Mouse (Mus musculus): ENCODE measurements around the gene Ptprn.

Gene Ptprn

DNA sequence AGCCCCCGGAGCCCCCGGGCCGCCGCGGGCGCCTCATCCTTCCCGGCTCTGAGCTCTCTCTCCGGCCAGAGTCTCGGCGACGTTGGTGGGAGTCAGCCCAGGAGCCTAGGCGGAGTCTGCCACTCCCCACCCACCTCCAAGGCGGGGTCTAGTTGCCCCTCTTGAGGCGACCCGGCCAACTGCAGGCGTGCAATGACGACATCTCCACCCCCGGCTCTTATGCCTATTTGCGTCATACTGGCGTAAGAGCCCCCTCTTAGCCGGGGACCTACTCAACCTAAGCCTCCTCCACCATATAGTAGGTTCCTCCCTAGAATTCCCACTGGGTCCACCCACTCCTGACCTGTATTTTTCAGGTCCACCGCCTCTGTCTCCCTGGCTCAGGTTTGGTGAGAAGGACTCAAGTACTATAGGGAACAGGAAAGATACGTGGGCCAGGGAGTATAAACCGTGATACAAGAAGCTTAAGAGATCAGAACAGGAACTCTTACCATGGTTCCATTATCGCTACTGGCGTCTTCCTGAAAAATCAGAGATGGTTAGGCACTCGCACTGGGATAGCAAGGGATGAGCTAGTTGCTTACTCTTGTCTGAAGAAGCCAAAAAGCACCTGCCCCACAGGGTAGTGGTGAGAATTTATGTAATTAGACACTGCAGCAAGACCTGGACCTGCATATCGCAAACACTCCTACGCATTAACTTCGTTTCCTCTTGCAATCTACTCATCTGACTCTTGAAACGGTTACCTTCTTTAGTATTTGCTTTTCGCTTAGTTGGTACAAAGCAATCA is at the start of gene Ptprn:
TSS of gene Ptprn (minus strand) at position 412 of the 790 bp plus-strand sequence.
- DNase-seq (ENCODE audit: low spot score in 2 of 2): no peak

DNA sequence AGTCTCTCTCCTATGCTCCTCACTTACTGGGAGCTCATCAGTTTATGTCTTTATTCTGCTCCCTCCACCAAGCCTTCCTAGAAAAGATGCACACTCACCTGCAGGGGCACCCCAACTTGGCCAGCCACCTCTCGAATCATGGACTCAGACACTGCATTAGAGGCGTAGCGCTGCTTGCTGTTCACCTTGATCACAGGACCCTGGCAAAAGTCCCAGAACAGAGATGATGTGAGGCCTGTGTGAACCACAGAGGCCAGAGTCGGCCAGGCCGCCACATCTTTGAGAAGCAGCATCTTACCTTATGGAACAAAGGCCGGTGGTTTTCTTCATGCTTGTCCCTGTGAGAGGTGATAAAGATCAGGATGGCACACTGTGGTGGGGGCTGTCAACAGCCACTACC is 47.4 kb upstream of the Ptprn start:
- no peak for DNase-seq (ENCODE audit: low spot score in 2 of 2)

DNA sequence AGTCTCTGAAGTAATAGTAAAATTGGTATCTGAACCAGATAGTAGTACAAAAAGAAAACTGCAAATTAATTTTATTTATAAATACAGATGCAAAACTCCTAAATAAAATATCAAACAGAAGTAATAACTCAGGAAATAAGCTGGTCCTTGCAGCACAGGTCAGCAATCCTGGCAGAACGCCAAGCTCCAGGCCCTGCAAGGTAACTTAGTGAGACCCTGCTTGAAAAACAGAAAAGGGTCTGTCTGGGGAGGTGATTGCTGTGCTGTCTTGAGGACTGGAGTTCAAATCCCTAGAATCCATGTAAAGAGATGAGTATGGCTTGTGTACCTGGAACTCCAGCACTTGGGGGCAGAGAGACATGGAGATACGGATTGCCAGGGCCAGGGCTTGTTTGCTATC is 40.4 kb upstream of the Ptprn start:
- DNase-seq (ENCODE audit: low spot score in 2 of 2): no peak

DNA sequence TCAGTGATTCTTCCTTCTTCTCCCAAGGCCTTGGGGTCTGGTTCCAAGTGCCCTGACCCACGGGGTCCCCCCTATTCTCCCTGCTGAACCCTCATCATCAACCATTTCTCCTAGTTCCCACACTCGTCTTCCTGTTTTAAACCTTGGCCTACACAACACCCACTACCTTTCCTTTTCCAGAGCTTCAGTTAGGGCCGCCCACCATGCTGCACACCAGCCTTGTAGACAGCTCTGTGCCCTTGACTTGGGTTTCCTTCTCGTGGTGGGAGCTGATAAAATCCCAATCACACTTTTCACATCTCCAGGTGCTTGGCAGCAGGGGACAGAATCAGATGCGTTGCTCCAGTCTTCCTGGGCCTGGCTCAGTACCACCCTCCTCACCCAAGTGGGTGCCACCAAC is 30.0 kb upstream of the Ptprn start:
- DNase-seq (ENCODE audit: low spot score in 2 of 2): no peak

DNA sequence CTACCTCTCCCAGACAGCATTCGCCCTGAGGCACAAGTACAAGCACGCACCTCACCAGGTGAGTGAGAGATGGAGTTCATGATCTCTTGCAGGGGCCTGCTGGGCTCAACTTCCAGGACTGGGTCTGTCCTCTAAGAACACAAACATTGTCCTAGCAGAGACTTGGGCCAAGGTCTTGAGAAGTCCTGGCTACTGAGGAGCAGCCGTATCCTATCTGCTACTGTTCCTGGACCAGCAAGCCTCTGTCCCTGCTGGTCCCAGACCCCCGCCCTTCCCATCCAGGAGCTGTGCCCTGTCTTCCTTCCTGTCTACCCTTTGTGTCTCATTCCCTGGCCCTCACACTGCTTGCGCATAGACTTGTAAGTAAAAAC is 29.0 kb upstream of the Ptprn start:
- DNase-seq (ENCODE audit: low spot score in 2 of 2): no peak

DNA sequence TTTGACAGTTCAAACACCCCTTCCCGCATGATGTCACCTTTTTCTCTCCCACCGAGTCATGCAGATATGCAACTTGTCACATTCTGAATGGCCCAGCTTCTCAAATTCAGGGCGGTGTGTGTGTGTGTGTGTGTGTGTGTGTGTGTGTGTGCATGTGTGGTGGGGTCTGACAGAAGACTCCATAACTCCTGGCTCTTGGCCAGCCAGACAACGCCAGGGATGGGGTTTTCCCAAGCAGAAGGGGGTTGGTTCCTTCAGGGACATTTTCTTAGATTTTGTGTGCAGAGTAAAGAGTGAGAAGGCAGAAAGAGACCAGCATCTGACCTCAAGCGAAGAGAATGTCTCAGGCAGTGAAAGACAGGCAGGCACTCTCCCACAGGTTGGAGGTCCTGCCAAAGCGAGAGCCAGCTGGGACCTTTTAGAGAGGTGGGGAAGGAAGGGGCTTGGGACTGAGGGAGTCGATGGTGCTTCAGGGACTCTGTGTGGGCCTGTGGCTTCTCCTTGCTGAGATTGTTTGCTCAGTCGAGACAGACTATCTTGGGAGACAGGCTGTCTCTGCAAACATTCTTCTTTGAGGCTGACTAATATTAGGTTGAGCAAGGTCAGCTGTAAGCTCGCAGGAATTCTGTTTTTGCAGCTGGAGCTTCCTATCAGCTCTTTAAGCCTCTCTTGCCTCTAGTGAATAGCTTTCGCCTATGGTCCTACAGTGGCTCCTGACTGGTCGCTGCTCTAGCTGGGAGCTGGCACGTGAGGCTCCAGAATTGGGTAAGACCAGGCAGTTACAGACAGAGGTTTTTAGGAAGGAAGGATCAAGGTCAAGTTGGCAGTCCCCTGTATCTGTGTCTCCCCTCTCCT is 28.4 kb upstream of the Ptprn start:
- DNase-seq (ENCODE audit: low spot score in 2 of 2): no peak

DNA sequence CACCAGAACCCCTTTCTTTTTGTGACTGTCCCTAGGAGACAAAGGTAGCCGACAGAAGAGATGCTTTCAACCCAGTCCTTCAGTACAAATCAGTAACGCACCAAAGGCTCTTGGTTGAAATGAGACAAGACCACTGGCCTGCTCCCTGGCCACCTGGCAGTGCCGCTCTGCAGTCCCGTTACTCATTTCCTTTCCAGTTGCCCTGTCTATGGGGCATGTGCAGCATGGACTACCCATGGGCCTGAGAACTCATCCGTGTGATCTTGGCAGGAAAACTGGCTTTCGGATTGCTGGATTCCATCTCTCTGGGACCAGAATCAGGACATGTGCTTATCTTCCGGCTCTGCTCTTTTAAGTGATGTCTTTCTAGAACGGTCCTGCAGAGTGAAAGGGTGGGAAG is 27.0 kb upstream of the Ptprn start:
- DNase-seq (ENCODE audit: low spot score in 2 of 2): no peak

DNA sequence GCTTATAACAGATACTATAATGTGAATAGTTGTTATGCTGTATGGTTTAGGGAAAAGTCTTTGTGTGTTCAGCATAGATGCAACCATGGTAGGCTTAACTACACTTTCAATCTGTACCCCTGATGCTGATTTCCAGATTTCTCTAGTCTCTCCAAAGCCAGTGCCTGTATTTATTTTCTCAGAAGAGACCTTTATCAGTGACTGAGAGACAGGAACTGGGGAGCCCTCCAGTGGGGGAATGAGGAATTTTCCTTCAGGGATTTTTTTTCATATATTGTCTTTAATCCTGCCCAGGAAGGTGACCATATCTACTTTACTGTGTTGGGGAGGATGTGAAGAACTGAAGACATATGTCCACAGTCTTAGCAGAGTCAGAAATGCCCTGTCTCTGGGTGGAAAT is 26.3 kb upstream of the Ptprn start:
- DNase-seq (ENCODE audit: low spot score in 2 of 2): peak in 1 of 2 experiments; percentile 24

DNA sequence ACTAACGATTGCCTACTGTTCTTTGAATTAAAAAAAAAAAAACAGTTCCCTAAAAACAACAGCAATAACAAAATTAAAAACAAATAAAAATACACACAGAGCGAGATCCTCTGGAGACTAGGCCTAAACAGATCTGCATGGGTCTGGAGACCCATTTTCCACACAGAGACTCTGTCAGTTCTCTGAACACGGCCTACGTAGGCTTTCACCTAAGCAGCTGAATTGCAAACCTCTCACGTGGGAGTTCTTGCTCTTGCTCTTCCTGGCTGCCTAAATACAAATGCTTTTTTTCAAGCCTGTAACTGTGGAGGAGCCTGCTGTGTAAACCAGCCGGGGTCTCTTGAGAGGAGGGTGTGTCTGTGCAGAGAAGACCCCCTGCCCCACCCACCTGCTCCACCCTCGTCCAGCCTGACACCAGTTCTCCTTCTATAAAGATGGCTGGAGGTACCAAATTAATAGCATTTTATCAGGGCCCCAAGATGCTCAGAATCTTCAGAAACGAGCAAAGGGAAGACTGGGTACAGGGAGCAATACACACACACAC is 25.7 kb upstream of the Ptprn start:
- DNase-seq (ENCODE audit: low spot score in 2 of 2): no peak

DNA sequence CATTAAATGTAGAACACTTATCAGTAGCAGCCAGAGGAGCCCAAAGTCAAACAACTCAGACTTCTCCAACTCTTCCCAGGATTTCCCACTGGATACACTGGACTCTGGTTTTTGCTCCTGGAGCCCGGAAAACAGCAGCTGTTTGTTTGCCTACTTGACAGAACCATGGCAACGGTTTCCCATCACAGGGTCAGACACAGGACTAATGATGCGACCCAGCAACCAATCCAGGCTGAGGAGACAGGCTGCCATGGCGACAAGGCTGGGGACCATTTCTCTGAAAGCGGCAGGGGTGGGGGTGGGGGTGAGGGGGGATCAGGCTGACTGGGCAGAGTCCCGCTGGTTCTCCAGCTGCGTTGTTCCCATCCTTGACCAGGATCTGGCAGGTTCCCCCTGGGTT is 25.1 kb upstream of the Ptprn start:
- no peak for DNase-seq (ENCODE audit: low spot score in 2 of 2)

DNA sequence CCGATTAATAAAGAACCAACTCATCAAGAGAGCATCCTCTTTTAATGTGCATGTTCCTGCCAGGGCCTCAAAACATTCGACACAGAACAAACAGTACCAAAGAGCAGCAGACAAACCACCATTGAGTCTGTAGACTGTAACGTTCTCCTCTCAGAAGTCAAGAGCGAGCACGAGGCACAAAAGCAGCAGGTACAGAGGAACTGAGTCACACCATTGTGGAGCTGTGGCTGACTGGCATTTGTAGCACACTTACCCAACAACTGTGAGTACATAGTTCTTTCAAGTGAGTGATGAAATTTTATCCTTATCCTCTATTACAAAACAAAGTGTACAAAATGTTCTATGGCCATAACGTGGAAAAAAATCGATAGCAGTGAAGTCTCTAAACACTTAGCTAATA is 20.6 kb upstream of the Ptprn start:
- DNase-seq (ENCODE audit: low spot score in 2 of 2): no peak

DNA sequence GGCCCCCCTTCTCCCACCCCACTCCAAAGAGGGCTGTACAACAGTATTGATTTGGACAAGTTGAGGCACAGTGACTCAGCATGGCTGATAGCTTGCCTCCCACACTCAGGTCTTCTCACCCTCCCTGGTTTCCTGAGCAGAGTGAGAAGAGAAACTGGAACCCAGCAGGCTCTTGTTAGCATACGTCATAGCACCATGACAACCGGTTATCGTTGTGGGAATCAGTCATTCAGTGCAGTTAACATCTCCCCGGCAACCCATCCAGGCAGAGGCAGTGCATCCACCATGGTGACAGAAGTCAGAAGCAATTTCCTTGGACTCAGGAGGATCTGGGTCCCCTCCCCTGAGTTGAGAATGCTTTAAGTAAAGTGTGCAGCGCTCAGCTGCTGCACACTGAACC is 18.7 kb upstream of the Ptprn start:
- no peak for DNase-seq (ENCODE audit: low spot score in 2 of 2)

DNA sequence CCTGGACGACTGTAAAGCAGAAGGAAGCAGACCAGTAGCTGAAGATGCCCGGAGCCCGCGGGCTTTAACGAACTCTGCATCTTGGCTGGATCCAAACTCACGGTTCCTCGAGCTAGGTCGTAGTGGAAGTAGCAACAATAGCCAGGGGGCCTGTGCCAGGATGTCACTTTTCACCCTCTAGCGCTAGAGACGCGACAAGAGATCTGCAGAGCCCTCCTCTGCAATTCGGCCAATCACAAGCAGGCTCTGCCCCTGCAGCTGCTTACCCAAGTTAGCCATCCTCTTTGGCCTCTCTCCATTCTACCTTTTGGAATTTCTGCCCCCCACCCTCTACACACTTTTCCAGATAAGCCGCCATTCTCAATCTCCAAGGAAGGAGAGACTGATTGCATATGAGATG is 13.9 kb upstream of the Ptprn start, which contains the start of gene Resp18:
TSS of gene Resp18 (minus strand) at position 188 of the 400 bp plus-strand sequence.
- DNase-seq (ENCODE audit: low spot score in 2 of 2): no peak

DNA sequence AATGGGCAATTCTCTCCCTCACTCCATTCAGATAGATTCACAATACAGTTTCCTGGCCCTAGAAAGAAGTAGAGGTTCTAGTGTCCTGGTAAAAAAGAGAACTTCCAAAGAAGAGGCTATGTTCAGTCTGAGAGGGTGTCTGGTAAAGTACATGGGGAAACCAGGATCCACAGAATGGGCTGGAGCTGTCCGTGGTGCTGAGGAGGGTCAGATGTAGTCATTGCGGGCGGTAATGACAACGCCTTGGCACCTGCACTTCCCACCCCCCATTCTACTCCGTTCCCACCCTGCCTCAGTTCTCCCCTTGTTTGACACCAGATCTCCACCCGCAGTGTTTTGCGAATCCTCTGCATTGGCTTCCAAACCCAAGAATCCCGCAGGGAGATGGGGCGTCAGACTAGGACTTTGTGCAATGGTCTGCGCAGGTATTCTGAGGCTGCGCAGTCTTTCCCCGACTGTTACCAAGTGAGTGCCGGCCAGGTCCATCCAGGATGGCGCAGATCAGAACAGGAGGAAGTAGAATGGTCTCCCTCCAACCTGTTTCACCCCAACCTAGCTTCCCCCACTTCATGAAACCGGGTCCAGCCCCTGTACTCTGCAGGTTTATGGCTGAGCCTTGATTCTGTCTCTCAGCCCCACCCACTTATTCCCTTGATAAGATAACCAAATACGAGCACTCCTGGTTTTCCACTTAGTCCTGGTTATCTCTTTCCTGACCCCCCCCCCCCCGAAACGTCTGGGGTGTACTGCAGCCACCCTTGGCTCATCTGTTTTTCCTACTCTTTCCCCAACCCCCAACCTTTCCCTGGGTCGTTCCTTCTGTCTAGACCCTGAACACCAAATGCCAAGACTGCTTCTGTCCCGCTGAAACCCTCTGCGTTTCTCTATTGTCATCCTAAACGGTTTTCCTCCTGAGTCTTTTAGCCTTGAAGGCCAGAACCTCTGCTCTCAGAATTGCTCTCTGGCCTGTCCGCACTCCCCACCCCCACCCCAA is 13.2 kb upstream of the Ptprn start:
- DNase-seq (ENCODE audit: low spot score in 2 of 2): peak in 1 of 2 experiments; percentile 46

DNA sequence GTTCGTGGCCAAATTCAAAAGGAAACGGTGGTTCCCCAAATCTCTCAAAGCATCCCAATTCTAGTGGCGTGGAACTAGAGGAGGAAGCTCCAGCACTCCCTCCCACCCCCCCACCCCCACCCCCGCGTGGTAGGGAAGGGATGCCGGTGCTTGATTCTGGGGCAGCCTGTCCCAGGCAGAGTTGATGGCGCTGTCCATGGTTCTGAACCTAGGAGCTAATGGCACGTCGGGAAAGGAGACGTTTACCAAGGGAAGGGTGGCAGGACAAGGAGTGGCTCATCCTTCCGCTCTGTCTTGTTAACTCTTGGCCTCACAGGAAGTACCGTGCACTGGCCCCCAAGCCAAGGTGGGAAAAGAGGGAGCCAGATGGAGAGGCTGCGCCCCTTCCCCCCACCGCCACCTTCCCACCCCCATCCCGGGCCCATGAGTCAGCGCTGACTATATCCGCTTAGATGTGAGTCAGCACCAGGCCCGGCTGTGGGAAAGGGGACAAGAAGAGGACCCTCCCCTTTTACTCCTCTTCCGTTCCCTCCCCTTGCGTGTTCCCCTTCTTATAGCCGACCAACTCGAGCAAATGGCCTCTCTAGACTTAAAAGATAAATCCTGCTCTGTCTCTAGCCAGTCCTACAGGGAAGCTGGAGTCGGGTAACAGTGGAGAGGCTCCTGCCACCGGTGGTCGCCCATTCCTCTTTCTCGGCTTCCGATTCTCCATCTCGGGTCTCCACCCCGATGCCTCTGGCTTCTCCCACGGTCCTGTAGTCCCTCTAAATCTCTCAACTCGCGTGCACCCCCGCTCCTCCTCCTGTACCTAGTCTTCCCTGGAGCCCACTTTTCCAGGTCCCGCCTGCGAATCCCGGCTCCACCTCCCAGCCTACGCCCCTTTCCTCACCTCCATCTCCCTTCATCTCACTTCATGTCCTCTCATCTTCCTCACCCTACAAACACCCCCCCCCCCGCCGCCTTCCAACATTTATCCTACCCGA is 1.0 kb downstream of the Ptprn start:
- DNase-seq (ENCODE audit: low spot score in 2 of 2): peak in 1 of 2 experiments; percentile 65

DNA sequence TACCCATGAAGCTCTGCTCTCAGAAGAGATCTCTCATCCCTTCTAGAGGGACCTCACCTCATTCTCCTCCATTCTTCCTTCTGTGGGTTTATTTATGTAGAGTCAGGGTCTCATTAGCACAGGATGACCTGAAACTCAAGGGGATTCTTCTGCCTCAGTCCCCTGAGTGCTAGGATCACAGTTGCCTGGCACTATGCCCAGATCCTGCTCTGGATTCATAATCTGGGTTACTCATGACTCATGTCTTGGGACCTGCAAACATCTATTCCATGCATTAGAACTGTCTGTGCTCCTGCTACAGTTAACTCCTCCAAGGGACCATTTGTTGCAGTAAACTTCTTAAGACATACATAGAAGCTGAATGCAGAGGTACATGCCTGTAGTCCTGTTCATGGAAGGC is 3.0 kb downstream of the Ptprn start:
- DNase-seq (ENCODE audit: low spot score in 2 of 2): no peak

DNA sequence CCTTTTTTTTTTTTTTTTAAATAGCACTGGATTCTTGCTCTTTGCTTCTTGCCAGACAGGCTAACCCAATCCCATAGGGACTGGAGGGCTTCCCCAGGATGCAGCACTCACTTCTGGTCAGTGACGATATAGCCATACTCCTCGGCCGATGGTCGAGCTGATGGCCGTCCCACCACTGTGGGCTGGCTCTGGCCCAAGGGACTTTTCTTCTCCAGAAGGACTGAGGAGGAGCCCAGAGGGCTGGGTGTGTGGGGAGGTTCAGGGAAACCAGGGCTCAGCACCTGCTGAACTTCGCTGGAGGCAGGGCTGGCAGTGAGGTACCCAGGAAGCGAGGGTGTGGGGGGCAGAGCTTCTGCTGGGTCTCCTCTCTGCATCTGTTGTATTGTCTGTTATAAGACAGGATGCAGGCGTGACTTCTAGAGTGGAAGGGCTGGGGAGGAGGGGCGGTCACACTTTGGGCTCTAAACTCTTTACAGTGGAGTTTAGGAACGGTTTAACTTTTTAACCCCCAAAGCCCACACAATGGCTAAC is 8.7 kb downstream of the Ptprn start:
- peak; percentile 64 to 72 for DNase-seq (ENCODE audit: low spot score in 2 of 2)

DNA sequence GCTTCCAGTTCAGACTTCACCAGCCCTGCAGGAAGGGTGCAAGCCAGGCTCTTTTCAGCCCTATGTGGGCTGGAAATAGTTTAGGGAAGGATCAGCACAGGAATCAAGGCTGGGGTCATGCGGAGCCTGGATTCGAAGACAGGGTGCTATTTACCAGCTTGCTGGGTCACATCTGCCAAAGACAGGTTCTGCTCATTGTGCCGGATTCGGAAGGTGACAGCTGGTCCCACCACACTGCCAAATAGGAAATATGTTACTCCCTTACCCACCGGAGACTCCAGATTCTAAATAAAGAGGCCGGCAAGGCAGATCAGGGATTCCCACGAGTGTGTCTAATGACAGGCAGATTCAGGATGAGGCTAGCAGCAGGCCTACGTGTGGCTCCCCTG is 9.7 kb downstream of the Ptprn start:
- DNase-seq (ENCODE audit: low spot score in 2 of 2): no peak

DNA sequence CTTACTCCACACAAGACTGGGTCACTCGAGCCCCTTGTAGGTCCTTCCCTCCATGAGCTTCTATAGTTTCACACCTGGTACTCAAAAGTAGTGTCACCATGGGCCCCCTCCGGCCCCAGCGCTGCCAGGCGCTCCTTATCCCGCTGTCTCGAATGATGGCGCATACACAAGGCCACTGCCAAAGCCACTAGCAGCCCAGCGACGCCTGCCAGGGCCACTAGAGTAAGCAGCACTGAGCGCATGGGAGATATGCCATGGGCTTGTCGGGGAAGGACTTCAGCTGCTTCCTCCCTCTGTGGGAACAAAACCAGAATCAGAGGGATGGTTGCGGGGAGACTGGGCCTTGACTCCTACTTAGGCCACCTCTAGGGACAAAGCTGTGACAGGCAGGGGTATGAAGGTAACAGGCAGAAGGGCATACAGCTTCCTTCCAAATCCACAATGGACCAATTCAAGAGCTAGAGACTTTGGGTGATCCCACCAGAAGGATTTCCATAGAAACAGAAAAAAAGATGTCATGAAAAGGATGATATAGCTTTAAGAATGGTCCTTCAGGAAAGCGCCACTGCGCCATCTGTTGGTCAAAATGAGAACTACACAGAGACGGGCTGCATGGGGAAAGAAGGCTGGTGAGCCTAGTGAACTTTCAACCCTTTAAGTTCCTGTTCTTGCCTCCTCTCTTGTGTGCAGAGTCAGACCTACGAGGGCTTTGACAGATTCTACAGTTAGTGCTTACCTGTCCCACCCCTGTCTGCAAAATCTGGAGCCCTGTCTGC is 10.3 kb downstream of the Ptprn start:
- DNase-seq (ENCODE audit: low spot score in 2 of 2): peak; percentile 74 to 89
